Mouse (Mus musculus) lung, postnatal 0 days (tissue): Measurements from ENCODE around the gene Pdxp. TPM values are rescaled to one million over a fixed set of nuclear protein-coding genes. Genes with fewer than 3 reads are reported as not detected.

Source experiments
- ATAC-seq: fragments of 200-750 bp; cut with Nextera tagmentation; 2 replicates; pipeline ENCODE4 v1.8.0; 2017; ENCODE audit warnings: moderate library complexity
- DNase-seq: peaks from one replicate; pipeline ENCODE4 v3.0.0-alpha.2; 2016; ENCODE audit warnings: low spot score
- H3K27ac ChIP-seq: fragments of 300-500 bp; sonication (generic); 2 replicates; pipeline ENCODE4 v1.5.1; 2014; ENCODE audit warnings: antibody characterized with exemption, mild to moderate bottlenecking, low read length, mixed read lengths
- H3K27me3 ChIP-seq: fragments of 300-500 bp; sonication (generic); replicated peaks from 2 replicates; pipeline ENCODE4 v1.6.1; 2014; ENCODE audit warnings: low read length, mixed read lengths; ENCODE audit not compliant: insufficient read depth
- H3K36me3 ChIP-seq: fragments of 300-500 bp; sonication (generic); 2 replicates; pipeline ENCODE4 v1.6.1; 2014; ENCODE audit warnings: low read length, mixed read lengths; ENCODE audit not compliant: insufficient read depth
- H3K4me1 ChIP-seq: fragments of 300-500 bp; sonication (generic); 2 replicates; pipeline ENCODE4 v1.6.1; 2014; ENCODE audit warnings: antibody characterized with exemption, low read depth, low read length, mixed read lengths; ENCODE audit not compliant: insufficient read depth
- H3K4me2 ChIP-seq: fragments of 300-500 bp; sonication (generic); replicated peaks from 2 replicates; pipeline ENCODE4 v1.6.1; 2014; ENCODE audit warnings: low read depth, mild to moderate bottlenecking, low read length, moderate library complexity, mixed read lengths
- H3K4me3 ChIP-seq: fragments of 300-500 bp; sonication (generic); 2 replicates; pipeline ENCODE4 v1.5.1; 2014; ENCODE audit warnings: low read depth, low read length
- H3K9ac ChIP-seq: fragments of 300-500 bp; sonication (generic); replicated peaks from 2 replicates; pipeline ENCODE4 v1.6.1; 2014; ENCODE audit warnings: low read depth, mild to moderate bottlenecking
- H3K9me3 ChIP-seq: fragments of 300-500 bp; sonication (generic); 2 replicates; pipeline ENCODE4 v1.6.1; 2016; ENCODE audit warnings: low read length, mixed read lengths
- CTCF ChIP-seq: IDR thresholded peaks from 2 replicates; pipeline ENCODE4 v1.5.1; 2016; ENCODE audit warnings: antibody characterized with exemption, mild to moderate bottlenecking
- EP300 ChIP-seq: IDR thresholded peaks from 2 replicates; pipeline ENCODE4 v1.6.1; 2016; ENCODE audit warnings: antibody characterized with exemption, mild to moderate bottlenecking, control low read depth
- WGBS: fragments of 180-500 bp; shearing (Covaris S2); extraction: QIAGEN DNeasy Blood & Tissue Kit; methylation state at CpG from one replicate; pipeline ENCODE4 v1.1.7; 2014; 5-methylcytosine and 5-hydroxymethylcytosine counted together
- polyA plus RNA-seq: library from polyadenylated mRNA; unstranded; fragments of >200 nt; fragmentation: Nextera tagmentation; extraction: Ambion mirVana; gene quantifications from 2 replicates; pipeline ENCODE4 v1.2.1, GENCODE M21; 2015

The Pdxp gene
- polyA plus RNA-seq, 1 experiment from 2014 or later: 1.9 TPM

GRCm38 (mm10) chr15:78948152-78948725, 34.5 kb downstream of the Pdxp start:
- H3K4me2 ChIP-seq: peak overlapping the region; percentile 54
- H3K9me3 ChIP-seq: no peaks in the 10 kb centered on the region
- H3K4me3 ChIP-seq: peak overlapping the region; percentile 17; the same call in 1 of the 2 replicates
- no peaks in the 10 kb centered on the region for H3K4me1 ChIP-seq
- no peaks in the 10 kb centered on the region for H3K36me3 ChIP-seq
- no peaks in the 10 kb centered on the region for H3K27me3 ChIP-seq
- no peak overlapping the region for H3K27ac ChIP-seq
- no peak overlapping the region for H3K9ac ChIP-seq
- ATAC-seq (no peak), DNase-seq (no peak)
- TF ChIP-seq EP300: no peak
- TF ChIP-seq CTCF: no peak
- WGBS: 6% methylated on average over 11 of the region's 11 CpGs

GRCm38 (mm10) chr15:78948883-78949282, 35.2 kb downstream of the Pdxp start:
- Histone ChIP-seq H3K9me3 (no peaks in the 10 kb centered on the region), H3K36me3 (no peaks in the 10 kb centered on the region), H3K4me2 (no peak overlapping the region), H3K4me3 (no peak overlapping the region), H3K9ac (no peak overlapping the region), H3K27me3 (no peaks in the 10 kb centered on the region), H3K27ac (no peak overlapping the region), H3K4me1 (no peaks in the 10 kb centered on the region)
- ATAC-seq (no peak), DNase-seq (no peak)
- WGBS: 97% methylated on average over 3 of the region's 3 CpGs
- TF ChIP-seq EP300 (no peak), CTCF (no peak)

GRCm38 (mm10) chr15:78955663-78956062, 41.9 kb downstream of the Pdxp start:
- Histone ChIP-seq H3K36me3 (no peaks in the 10 kb centered on the region), H3K4me1 (no peaks in the 10 kb centered on the region), H3K27me3 (no peaks in the 10 kb centered on the region), H3K9me3 (no peaks in the 10 kb centered on the region), H3K4me2 (no peak overlapping the region), H3K9ac (no peak overlapping the region), H3K27ac (no peak overlapping the region), H3K4me3 (no peak overlapping the region)
- WGBS: 71% methylated on average over 3 of the region's 3 CpGs
- ATAC-seq: no peak
- no peak for TF ChIP-seq EP300
- TF ChIP-seq CTCF: no peak
- DNase-seq: no peak

DNA sequence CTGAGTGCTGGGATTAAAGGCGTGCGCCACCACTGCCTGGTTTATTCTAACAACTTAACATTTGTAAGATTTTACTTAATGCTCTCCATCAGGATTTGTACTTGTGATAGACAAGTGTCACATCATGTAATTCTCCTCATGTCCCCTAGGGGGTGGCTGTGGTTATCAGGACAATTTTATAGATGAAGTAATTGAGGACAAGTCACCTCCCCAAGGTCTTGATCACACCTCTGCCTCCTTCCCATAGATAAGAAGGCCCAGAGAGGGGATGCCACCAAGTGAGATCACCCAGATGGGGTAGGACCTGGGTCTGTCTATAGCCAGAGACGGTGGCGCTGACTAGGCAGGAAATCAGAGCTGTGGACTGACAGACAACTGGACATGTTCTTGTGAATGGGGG, 42.6 kb downstream of the Pdxp start:
- no peak overlapping the region for H3K4me3 ChIP-seq
- DNase-seq (peak; percentile 65), ATAC-seq (no peak)
- no peaks in the 10 kb centered on the region for H3K36me3 ChIP-seq
- no peaks in the 10 kb centered on the region for H3K4me1 ChIP-seq
- TF ChIP-seq EP300 (no peak), CTCF (peak; percentile 68)
- H3K9ac ChIP-seq: no peak overlapping the region
- H3K27me3 ChIP-seq: no peaks in the 10 kb centered on the region
- H3K9me3 ChIP-seq: no peaks in the 10 kb centered on the region
- WGBS: 72% methylated on average over 4 of the region's 4 CpGs
- H3K4me2 ChIP-seq: no peak overlapping the region
- no peak overlapping the region for H3K27ac ChIP-seq

DNA sequence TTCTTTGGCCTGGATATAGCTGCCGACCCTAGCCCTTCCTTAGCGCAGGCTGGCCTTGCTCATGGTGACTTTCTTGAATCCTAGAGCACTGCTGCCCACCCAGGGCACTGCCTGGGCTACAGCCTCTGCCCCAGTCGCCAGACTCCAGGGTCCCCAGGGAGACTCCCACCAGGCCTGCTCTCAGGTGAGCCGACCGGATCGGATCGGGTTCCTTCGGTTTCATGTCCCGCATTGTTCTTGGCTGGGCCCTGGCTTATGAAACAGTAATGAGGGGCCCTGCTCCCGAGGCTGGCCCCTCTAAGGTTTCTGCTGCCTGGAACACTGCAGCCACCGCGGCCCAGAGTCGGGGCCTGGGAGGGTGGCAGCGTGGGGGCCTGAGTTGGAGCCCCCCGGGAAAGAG, 43.3 kb downstream of the Pdxp start:
- ATAC-seq: no peak
- no peaks in the 10 kb centered on the region for H3K36me3 ChIP-seq
- H3K4me2 ChIP-seq: no peak overlapping the region
- H3K9me3 ChIP-seq: no peaks in the 10 kb centered on the region
- DNase-seq: no peak
- H3K27ac ChIP-seq: no peak overlapping the region
- H3K27me3 ChIP-seq: no peaks in the 10 kb centered on the region
- no peak overlapping the region for H3K9ac ChIP-seq
- no peaks in the 10 kb centered on the region for H3K4me1 ChIP-seq
- 59% methylated on average over 15 of the region's 15 CpGs for WGBS
- TF ChIP-seq CTCF (no peak), EP300 (no peak)
- H3K4me3 ChIP-seq: no peak overlapping the region

GRCm38 (mm10) chr15:78959537-78959936, 45.8 kb downstream of the Pdxp start:
- TF ChIP-seq EP300: no peak
- no peak for TF ChIP-seq CTCF

DNA sequence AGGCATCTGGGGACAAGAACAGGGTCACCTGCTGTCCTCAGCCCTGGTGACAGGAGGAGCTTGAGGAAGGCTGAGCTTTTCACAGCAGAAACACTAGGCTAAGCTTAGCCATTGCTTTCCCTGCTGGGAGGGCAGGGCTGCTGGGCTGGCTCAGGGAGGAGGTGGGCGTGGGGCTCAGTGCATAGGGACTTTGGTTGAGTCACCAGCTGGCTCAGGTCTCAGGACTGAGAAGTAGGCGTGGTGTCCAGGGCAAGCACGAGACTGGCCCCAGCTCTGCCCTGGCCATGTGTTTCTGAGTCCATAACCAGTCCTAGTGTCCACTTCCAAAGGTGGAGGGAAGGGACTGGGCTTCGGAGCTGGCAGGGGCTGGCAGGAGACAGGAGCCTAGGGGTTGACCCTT, 46.4 kb downstream of the Pdxp start:
- H3K4me3 ChIP-seq: no peak overlapping the region
- H3K27ac ChIP-seq: no peak overlapping the region
- no peaks in the 10 kb centered on the region for H3K9me3 ChIP-seq
- DNase-seq (peak; percentile 40), ATAC-seq (peak; percentile 32; the same call in 1 of the 2 replicates)
- no peaks in the 10 kb centered on the region for H3K36me3 ChIP-seq
- H3K4me1 ChIP-seq: no peaks in the 10 kb centered on the region
- WGBS: 69% methylated on average over 4 of the region's 4 CpGs
- TF ChIP-seq CTCF (no peak), EP300 (no peak)
- no peak overlapping the region for H3K4me2 ChIP-seq
- no peak overlapping the region for H3K9ac ChIP-seq
- no peaks in the 10 kb centered on the region for H3K27me3 ChIP-seq

More at GRCm38 (mm10) chr15:78959537-78959936, 45.8 kb downstream of the Pdxp start:
- DNase-seq (no peak), ATAC-seq (no peak)
- H3K4me1 ChIP-seq: no peaks in the 10 kb centered on the region
- H3K9ac ChIP-seq: no peak overlapping the region
- no peaks in the 10 kb centered on the region for H3K36me3 ChIP-seq
- no peak overlapping the region for H3K4me2 ChIP-seq
- H3K9me3 ChIP-seq: no peaks in the 10 kb centered on the region
- H3K27me3 ChIP-seq: no peaks in the 10 kb centered on the region
- H3K27ac ChIP-seq: no peak overlapping the region
- WGBS: 74% methylated on average over 11 of the region's 11 CpGs
- no peak overlapping the region for H3K4me3 ChIP-seq
